Mouse (Mus musculus): ENCODE results near the gene Gan. TPM values are rescaled to one million over a fixed set of nuclear protein-coding genes. Genes with fewer than 3 reads are reported as not detected.
A peak's percentile ranks its signal among the peaks of the same experiment; 100 is the strongest.

The Gan gene
- polyA plus RNA-seq, 1 experiment from 2014 or later: 3.3 TPM

DNA sequence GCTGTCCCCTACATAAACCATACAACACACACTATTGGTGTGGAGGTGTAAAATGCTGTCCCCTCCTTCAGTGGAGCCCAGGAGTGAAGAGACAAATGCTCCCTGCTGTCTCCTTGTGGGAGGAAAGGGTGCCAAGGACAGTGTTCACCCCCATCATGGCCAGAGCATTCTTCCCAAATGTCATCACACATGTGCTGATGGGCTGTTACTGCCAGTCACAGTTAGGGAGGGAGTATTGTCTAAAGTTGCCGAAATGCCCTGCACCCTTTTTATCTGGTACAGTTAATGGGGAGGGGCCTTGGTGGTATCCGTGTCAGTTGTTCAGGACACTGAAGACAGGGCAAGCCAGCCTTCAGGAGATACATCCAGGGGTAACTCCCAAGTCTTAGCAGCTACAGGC, 8.6 kb downstream of the Gan start:
- H3K9me3 ChIP-seq (ENCODE audit: low read length): no peaks in the 10 kb centered on the region
- peaks cover 13% of the 10 kb centered on the region; the same call in 1 of the 2 replicates for H3K4me1 ChIP-seq (ENCODE audit: insufficient read depth, low read depth, low read length)
- 68% methylated on average over 2 of the region's 2 CpGs for WGBS
- peak overlapping the region; percentile 81 for H3K27ac ChIP-seq (ENCODE audit: low read length)
- H3K4me2 ChIP-seq (replicated peaks; ENCODE audit: low read depth, low read length): no peak overlapping the region
- TF ChIP-seq CTCF (IDR thresholded peaks at IDR 0.05) (no peak), EP300 (IDR thresholded peaks at IDR 0.05) (no peak)
- no peak overlapping the region for H3K4me3 ChIP-seq (ENCODE audit: low read depth, low read length)
- H3K36me3 ChIP-seq (ENCODE audit: insufficient read depth, low read length): no peaks in the 10 kb centered on the region
- DNase-seq (ENCODE audit: low spot score): no peak
- H3K9ac ChIP-seq (replicated peaks; ENCODE audit: low read depth): no peak overlapping the region
- no peak for ATAC-seq
- H3K27me3 ChIP-seq (replicated peaks; ENCODE audit: insufficient read depth, low read length): no peaks in the 10 kb centered on the region

DNA sequence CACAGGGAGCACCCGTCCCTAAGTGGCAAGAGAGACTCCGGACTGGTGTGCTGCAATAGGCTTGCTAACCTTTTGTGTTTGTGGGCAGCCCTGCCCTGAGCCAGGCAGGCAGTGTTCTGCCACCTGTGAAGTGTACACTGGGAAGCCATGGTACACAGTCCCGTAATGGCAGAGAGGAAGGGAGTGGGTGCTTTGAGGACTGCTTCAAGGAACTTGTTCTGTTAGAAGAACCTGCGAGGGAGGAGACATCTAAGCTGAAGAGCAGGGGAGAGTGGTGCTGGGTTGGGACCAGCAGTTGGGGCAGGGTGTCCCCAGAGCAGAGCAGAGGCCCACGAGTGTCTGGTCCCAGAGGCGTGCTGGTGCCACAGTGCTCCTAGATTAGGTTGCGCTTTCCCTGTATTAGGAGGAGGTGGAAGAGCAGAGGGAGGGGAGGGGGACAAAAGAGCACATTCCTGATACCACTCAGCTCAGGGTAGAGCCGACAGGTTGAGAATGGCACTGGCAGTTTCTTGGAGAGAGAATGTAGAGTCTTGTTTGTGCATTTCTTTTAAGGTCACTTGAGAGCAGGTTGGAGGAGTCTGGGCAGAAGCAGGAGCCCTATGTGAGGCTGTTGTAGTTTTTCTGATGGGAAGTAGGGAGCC, 9.4 kb downstream of the Gan start:
- TF ChIP-seq CTCF (IDR thresholded peaks at IDR 0.05) (no peak), EP300 (IDR thresholded peaks at IDR 0.05) (peak; percentile 66; the same call in 1 of the 2 replicates)
- no peak overlapping the region for H3K4me3 ChIP-seq (ENCODE audit: low read depth, low read length)
- DNase-seq (ENCODE audit: low spot score): peak; percentile 79
- no peak overlapping the region for H3K4me2 ChIP-seq (replicated peaks; ENCODE audit: low read depth, low read length)
- peak overlapping the region; percentile 81 for H3K27ac ChIP-seq (ENCODE audit: low read length)
- peak; percentile 92 for ATAC-seq
- H3K9ac ChIP-seq (replicated peaks; ENCODE audit: low read depth): no peak overlapping the region
- H3K4me1 ChIP-seq (ENCODE audit: insufficient read depth, low read depth, low read length): peaks cover 13% of the 10 kb centered on the region; the same call in 1 of the 2 replicates
- no peaks in the 10 kb centered on the region for H3K9me3 ChIP-seq (ENCODE audit: low read length)
- no peaks in the 10 kb centered on the region for H3K36me3 ChIP-seq (ENCODE audit: insufficient read depth, low read length)
- no peaks in the 10 kb centered on the region for H3K27me3 ChIP-seq (replicated peaks; ENCODE audit: insufficient read depth, low read length)
- 60% methylated on average over 8 of the region's 8 CpGs for WGBS

DNA sequence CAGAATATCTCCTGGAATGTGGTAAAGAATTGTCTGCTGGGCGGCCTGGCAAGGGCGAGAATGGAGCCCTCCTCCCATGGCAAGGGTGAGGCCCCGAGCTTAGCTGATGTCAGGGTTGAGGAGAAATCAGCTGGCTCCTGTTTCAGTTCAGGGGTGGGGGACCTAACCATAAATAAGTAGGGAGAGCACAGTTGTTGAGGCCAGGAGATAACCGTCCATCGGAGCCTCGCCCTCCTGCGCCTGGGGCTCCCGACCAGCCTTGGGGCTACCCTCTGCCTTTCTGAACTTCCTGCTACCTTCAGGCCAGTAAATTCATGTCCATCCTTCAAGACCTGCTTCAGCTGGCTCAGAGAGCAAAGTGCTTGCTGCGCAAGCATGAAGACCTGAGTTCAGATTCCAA, 10.4 kb downstream of the Gan start:
- TF ChIP-seq CTCF (IDR thresholded peaks at IDR 0.05): no peak
- no peak for TF ChIP-seq EP300 (IDR thresholded peaks at IDR 0.05)
- H3K27me3 ChIP-seq (replicated peaks; ENCODE audit: insufficient read depth, low read length): no peaks in the 10 kb centered on the region
- DNase-seq (ENCODE audit: low spot score) (no peak), ATAC-seq (no peak)
- no peak overlapping the region for H3K4me2 ChIP-seq (replicated peaks; ENCODE audit: low read depth, low read length)
- no peaks in the 10 kb centered on the region for H3K9me3 ChIP-seq (ENCODE audit: low read length)
- H3K4me1 ChIP-seq (ENCODE audit: insufficient read depth, low read depth, low read length): peaks cover 14% of the 10 kb centered on the region; the same call in 1 of the 2 replicates
- no peak overlapping the region for H3K9ac ChIP-seq (replicated peaks; ENCODE audit: low read depth)
- no peak overlapping the region for H3K4me3 ChIP-seq (ENCODE audit: low read depth, low read length)
- peak overlapping the region; percentile 81 for H3K27ac ChIP-seq (ENCODE audit: low read length)
- WGBS: 63% methylated on average over 9 of the region's 9 CpGs
- no peaks in the 10 kb centered on the region for H3K36me3 ChIP-seq (ENCODE audit: insufficient read depth, low read length)

DNA sequence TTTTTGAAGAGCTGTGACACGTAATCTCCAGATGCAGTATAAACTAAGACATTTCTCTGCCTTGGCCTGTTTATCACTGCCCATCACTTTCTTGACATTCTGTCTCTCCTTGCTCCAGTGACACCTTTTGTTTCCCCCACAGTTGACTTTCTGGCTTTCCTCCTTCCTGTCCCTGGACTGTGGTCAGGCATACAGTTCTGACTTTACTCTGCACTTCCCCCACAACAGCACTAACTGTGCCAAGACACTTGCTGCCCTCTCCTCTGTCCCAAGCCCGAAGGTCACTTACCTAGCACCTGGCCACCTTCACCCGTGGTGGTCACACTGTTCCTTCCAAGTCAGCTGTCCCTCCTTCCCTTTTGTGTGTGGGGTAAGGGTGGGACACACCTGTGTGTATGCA, 13.9 kb downstream of the Gan start:
- TF ChIP-seq EP300 (IDR thresholded peaks at IDR 0.05) (no peak), CTCF (IDR thresholded peaks at IDR 0.05) (no peak)
- Histone ChIP-seq H3K4me2 (replicated peaks; ENCODE audit: low read depth, low read length) (no peak overlapping the region), H3K36me3 (ENCODE audit: insufficient read depth, low read length) (no peaks in the 10 kb centered on the region), H3K4me3 (ENCODE audit: low read depth, low read length) (no peak overlapping the region), H3K27me3 (replicated peaks; ENCODE audit: insufficient read depth, low read length) (no peaks in the 10 kb centered on the region), H3K9ac (replicated peaks; ENCODE audit: low read depth) (no peak overlapping the region), H3K27ac (ENCODE audit: low read length) (no peak overlapping the region), H3K9me3 (ENCODE audit: low read length) (no peaks in the 10 kb centered on the region), H3K4me1 (ENCODE audit: insufficient read depth, low read depth, low read length) (peaks cover 13% of the 10 kb centered on the region)
- WGBS: 68% methylated on average over 3 of the region's 3 CpGs
- ATAC-seq (no peak), DNase-seq (ENCODE audit: low spot score) (no peak)

DNA sequence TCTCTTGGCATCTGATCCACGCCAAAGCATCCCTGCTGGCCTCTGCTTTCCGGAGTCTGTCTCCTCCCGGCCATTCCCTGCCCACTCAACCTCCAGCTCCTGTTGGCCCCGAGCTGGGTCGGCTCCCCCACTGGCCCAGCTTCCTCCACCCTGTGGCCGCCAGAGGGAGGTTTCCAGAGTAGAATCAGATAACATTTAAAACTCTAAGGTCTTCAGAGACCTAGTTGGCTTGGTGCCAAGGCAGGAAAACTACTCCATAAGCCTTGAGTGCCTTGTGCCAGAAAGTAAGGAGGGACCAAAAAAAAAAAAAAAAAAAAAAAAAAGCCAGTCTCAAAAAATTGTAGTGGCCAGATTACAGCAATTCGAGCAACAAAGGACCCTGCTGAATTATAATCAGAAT, 15.0 kb downstream of the Gan start:
- peak; percentile 32 for ATAC-seq
- no peak overlapping the region for H3K27ac ChIP-seq (ENCODE audit: low read length)

GRCm38 (mm10) chr8:117173690-117174089, 15.8 kb downstream of the Gan start:
- ATAC-seq (no peak), DNase-seq (ENCODE audit: low spot score) (no peak)
- Histone ChIP-seq H3K27ac (ENCODE audit: low read length) (no peak overlapping the region), H3K27me3 (replicated peaks; ENCODE audit: insufficient read depth, low read length) (no peaks in the 10 kb centered on the region), H3K9me3 (ENCODE audit: low read length) (no peaks in the 10 kb centered on the region), H3K36me3 (ENCODE audit: insufficient read depth, low read length) (no peaks in the 10 kb centered on the region), H3K4me2 (replicated peaks; ENCODE audit: low read depth, low read length) (no peak overlapping the region), H3K4me3 (ENCODE audit: low read depth, low read length) (no peak overlapping the region), H3K4me1 (ENCODE audit: insufficient read depth, low read depth, low read length) (peaks cover 4% of the 10 kb centered on the region), H3K9ac (replicated peaks; ENCODE audit: low read depth) (no peak overlapping the region)
- TF ChIP-seq EP300 (IDR thresholded peaks at IDR 0.05): no peak
- TF ChIP-seq CTCF (IDR thresholded peaks at IDR 0.05): no peak
- WGBS: 81% methylated on average over 3 of the region's 3 CpGs

More for the DNA sequence above, 15.0 kb downstream of the Gan start:
- no peak overlapping the region for H3K9ac ChIP-seq (replicated peaks; ENCODE audit: low read depth)
- H3K4me1 ChIP-seq (ENCODE audit: insufficient read depth, low read depth, low read length): peaks cover 11% of the 10 kb centered on the region
- peak; percentile 9; the same call in 1 of the 2 replicates for TF ChIP-seq EP300 (IDR thresholded peaks at IDR 0.05)
- TF ChIP-seq CTCF (IDR thresholded peaks at IDR 0.05): peak; percentile 62
- H3K36me3 ChIP-seq (ENCODE audit: insufficient read depth, low read length): no peaks in the 10 kb centered on the region
- no peak overlapping the region for H3K4me3 ChIP-seq (ENCODE audit: low read depth, low read length)
- H3K27me3 ChIP-seq (replicated peaks; ENCODE audit: insufficient read depth, low read length): no peaks in the 10 kb centered on the region
- no peaks in the 10 kb centered on the region for H3K9me3 ChIP-seq (ENCODE audit: low read length)
- 23% methylated on average over 7 of the region's 7 CpGs for WGBS
- H3K4me2 ChIP-seq (replicated peaks; ENCODE audit: low read depth, low read length): no peak overlapping the region
- DNase-seq (ENCODE audit: low spot score): peak; percentile 83

All from lung, postnatal 0 days (tissue).